Mouse (Mus musculus) midbrain, embryonic 12.5 days (tissue): ENCODE results near the gene Lig4. TPM values are rescaled to one million over a fixed set of nuclear protein-coding genes. Genes with fewer than 3 reads are reported as not detected.

Experiments
- polyA plus RNA-seq: library from polyadenylated mRNA; unstranded; fragments of >200 nt; fragmentation: Nextera tagmentation; extraction: Ambion mirVana; gene quantifications from 2 replicates; pipeline ENCODE4 v1.2.1, GENCODE M21; 2016

Gene Lig4
- polyA plus RNA-seq, 1 experiment from 2014 or later: 9.7 TPM

Other genes with a start within 250 kb of the Lig4 start
- gene Fam155a, start 206.5 kb downstream of the Lig4 start, polyA plus RNA-seq: 8.3 and 10.5 TPM in 2 replicates
- not detected in 2 replicates for gene Gm10217, start 113.4 kb downstream of the Lig4 start, polyA plus RNA-seq
- gene Abhd13, start within 50 bp of the Lig4 start, polyA plus RNA-seq: 19.4 and 20.7 TPM in 2 replicates
- 0.22 TPM in 1 of 2 replicates, not detected in the other for gene Tnfsf13b, start 28.8 kb upstream of the Lig4 start, polyA plus RNA-seq
- 3.8 and 4.0 TPM in 2 replicates for gene Myo16, start 176.2 kb upstream of the Lig4 start, polyA plus RNA-seq